Mouse (Mus musculus) CH12F3 (cell line): Measurements from ENCODE around the gene Vat1.
"Not testable (repeated sequence)": the region's sequence is repeated elsewhere in the genome, so short reads cannot be mapped to it uniquely, and the experiment has no call there.

Experiments used
- in situ Hi-C: fragments of 300-500 bp; cut with MboI; formaldehyde crosslinking; loops from 2 replicates; pipeline ENCODE4 v1.14.3; 2020; ENCODE audit warnings: low sequenced_read_pairs

The Vat1 gene

GRCm38 (mm10) chr11:101446860-101447259, 19.2 kb downstream of the Vat1 start:
- in situ Hi-C loops, result not testable (repeated sequence)

GRCm38 (mm10) chr11:101446319-101446718, 19.7 kb downstream of the Vat1 start:
- in situ Hi-C loops, result no loop called here

GRCm38 (mm10) chr11:101442760-101443159, 23.3 kb downstream of the Vat1 start:
- in situ Hi-C loops, result no loop called here

- in situ Hi-C loops, result no loop called here
These were observed 23.8 kb downstream of the Vat1 start, which contains the start of gene Rpl27 for GRCm38 (mm10) chr11:101442127-101442693. Rpl27 (plus strand) TSS chr11:101442298.

- in situ Hi-C loops, result not testable (repeated sequence)
These were observed 24.4 kb downstream of the Vat1 start for GRCm38 (mm10) chr11:101441450-101442126.

- in situ Hi-C loops, result not testable (repeated sequence)
These were observed 28.0 kb downstream of the Vat1 start for GRCm38 (mm10) chr11:101438006-101438405.

GRCm38 (mm10) chr11:101436916-101437315, 29.1 kb downstream of the Vat1 start:
- in situ Hi-C loops, result no loop called here

- in situ Hi-C loops, result no loop called here
These were observed 30.2 kb downstream of the Vat1 start for GRCm38 (mm10) chr11:101435831-101436230.

GRCm38 (mm10) chr11:101433396-101433795, 32.6 kb downstream of the Vat1 start:
- in situ Hi-C loops, result no loop called here

GRCm38 (mm10) chr11:101431327-101431726, 34.7 kb downstream of the Vat1 start:
- in situ Hi-C loops, result no loop called here

GRCm38 (mm10) chr11:101426165-101426564, 39.9 kb downstream of the Vat1 start:
- in situ Hi-C loops, result no loop called here

GRCm38 (mm10) chr11:101424925-101425813, 40.9 kb downstream of the Vat1 start, which contains the start of the genes Rundc1 and Ptges3l:
Rundc1 (plus strand) TSS chr11:101425085.
Ptges3l (minus strand) TSS chr11:101425333.
- in situ Hi-C loops, result no loop called here

GRCm38 (mm10) chr11:101424105-101424851, 41.8 kb downstream of the Vat1 start, which contains the start of gene Gm27029:
Gm27029 (minus strand) TSS chr11:101424796.
- in situ Hi-C loops, result no loop called here

GRCm38 (mm10) chr11:101420148-101420547, 45.9 kb downstream of the Vat1 start:
- in situ Hi-C loops, result no loop called here

GRCm38 (mm10) chr11:101419610-101420009, 46.4 kb downstream of the Vat1 start:
- in situ Hi-C loops, result no loop called here

GRCm38 (mm10) chr11:101418991-101419390, 47.0 kb downstream of the Vat1 start:
- in situ Hi-C loops, result no loop called here

GRCm38 (mm10) chr11:101417101-101417855, 48.8 kb downstream of the Vat1 start, which contains the start of gene Aarsd1:
Aarsd1 (minus strand) TSS chr11:101417615.
- in situ Hi-C loops, result no loop called here

GRCm38 (mm10) chr11:101416433-101417100, 49.5 kb downstream of the Vat1 start:
- in situ Hi-C loops, result no loop called here

- in situ Hi-C loops, result no loop called here
These were observed 50.7 kb downstream of the Vat1 start for GRCm38 (mm10) chr11:101415306-101415705.
